Mouse (Mus musculus): ENCODE results near the gene Zfp81.
"Not testable (repeated sequence)": the region's sequence is repeated elsewhere in the genome, so short reads cannot be mapped to it uniquely, and the experiment has no call there.

Zfp81 gene

GRCm38 (mm10) chr17:33358411-33359384 is at the start of gene Zfp81:
Gene Zfp81 (minus strand): TSS chr17:33358878.
- DNase-seq (ENCODE audit: low read depth, low spot score) = peak; percentile 97

- DNase-seq (ENCODE audit: low read depth, low spot score) = peak; percentile 99
Measured at GRCm38 (mm10) chr17:33394182-33395034, 35.7 kb upstream of the Zfp81 start, which contains the start of gene Zfp101. Gene Zfp101 (minus strand): TSS chr17:33394641.

- DNase-seq (ENCODE audit: low read depth, low spot score) = no peak
Measured at GRCm38 (mm10) chr17:33392271-33392670, 33.6 kb upstream of the Zfp81 start.

- DNase-seq (ENCODE audit: low read depth, low spot score) = no peak
Measured at GRCm38 (mm10) chr17:33385705-33386104, 27.0 kb upstream of the Zfp81 start.

- no peak for DNase-seq (ENCODE audit: low read depth, low spot score)
Measured at GRCm38 (mm10) chr17:33372795-33373194, 14.1 kb upstream of the Zfp81 start.

- DNase-seq (ENCODE audit: low read depth, low spot score) = peak; percentile 17
Measured at GRCm38 (mm10) chr17:33352981-33353380, 5.7 kb downstream of the Zfp81 start.

- DNase-seq (ENCODE audit: low read depth, low spot score) = not testable (repeated sequence)
Measured at GRCm38 (mm10) chr17:33289876-33290149, 68.9 kb downstream of the Zfp81 start.

GRCm38 (mm10) chr17:33289039-33289875 is 69.4 kb downstream of the Zfp81 start, which contains the start of gene Zfp955b:
Gene Zfp955b (plus strand): TSS chr17:33289544.
- DNase-seq (ENCODE audit: low read depth, low spot score) = not testable (repeated sequence)

Measured in R1 (cell line).